Mouse (Mus musculus) ES-E14 (cell line): ENCODE measurements around the gene Rnf111.

Source experiments
- CHD2 ChIP-seq: IDR thresholded peaks from 2 replicates; pipeline ENCODE4 v1.6.1; 2014; ENCODE audit warnings: mild to moderate bottlenecking, low read depth, low read length, inconsistent platforms
- MAFK ChIP-seq: IDR thresholded peaks from 2 replicates; pipeline ENCODE4 v1.6.1; 2014; ENCODE audit warnings: mild to moderate bottlenecking, low read depth, low read length, inconsistent platforms; ENCODE audit not compliant: insufficient read depth
- ZC3H11A ChIP-seq: IDR thresholded peaks from 2 replicates; pipeline ENCODE4 v1.6.1; 2012; ENCODE audit warnings: low read depth, mild to moderate bottlenecking, inconsistent platforms, low read length, borderline replicate concordance
- ZNF384 ChIP-seq: IDR thresholded peaks from 2 replicates; pipeline ENCODE4 v1.6.1; 2012; ENCODE audit warnings: low read depth, low read length, inconsistent platforms

DNA sequence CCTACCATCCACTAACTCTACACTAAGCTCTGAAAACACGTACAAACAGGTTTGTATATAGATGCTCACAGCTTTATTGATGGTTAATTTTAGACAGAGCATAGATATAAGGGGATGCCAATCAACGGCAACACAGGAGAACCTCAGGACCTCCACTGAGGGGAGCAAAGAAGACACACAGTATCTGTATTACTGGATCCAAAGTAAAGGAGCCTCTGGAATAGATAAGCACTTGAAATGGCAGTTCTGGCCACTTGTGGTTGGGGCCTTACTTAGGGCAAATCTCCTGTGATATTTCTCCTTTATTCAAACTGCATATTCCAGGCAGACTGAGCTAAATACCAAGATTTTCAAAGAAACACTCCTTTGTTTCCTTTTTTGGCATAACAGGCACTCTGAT lies 10.5 kb downstream of the Rnf111 start:
- no peak for TF ChIP-seq MAFK
- TF ChIP-seq ZC3H11A: no peak
- TF ChIP-seq ZNF384: no peak
- TF ChIP-seq CHD2: no peak
